Mouse (Mus musculus): Measurements from ENCODE around the gene Foxr1. TPM values are rescaled to one million over a fixed set of nuclear protein-coding genes. Genes with fewer than 3 reads are reported as not detected.
"Not testable (repeated sequence)": the region's sequence is repeated elsewhere in the genome, so short reads cannot be mapped to it uniquely, and the experiment has no call there.

Foxr1 gene
- total RNA-seq, 2 experiments from 2014 or later, result not detected

DNA sequence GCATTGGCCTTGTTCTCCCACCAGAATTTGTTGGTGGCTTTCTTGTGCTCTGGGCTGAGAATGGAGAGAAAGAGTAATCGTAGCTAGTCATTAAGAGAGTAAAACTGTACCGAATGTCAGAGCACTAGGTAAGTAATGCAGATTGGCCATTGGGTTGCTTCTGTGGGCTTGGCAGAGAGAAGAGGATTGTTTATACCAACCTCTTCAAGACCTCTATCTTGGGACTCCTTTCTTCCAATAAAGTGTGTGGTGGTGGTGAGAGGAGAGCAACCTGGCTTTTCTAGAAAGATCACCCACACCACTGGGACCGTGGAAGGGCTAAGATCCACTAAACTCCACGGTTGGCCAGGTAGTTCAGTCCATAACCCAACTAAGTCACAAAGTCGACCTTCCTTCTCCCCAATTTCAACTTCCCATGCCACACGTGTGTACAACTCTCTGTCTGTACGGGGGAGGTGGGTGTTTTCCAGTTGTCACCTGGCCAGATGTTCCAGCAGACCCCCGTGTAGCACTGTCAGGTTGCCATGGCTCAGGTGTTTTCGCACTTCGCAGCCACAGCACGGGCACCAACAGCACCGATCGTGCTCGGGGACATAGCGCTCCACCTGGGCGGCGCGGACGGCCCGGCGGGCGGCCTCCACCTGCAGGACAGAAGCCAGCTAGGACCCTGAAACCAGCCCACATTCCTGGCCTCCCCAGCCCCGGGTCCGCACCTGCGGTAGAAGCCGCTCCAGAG lies 23.6 kb downstream of the Foxr1 start:
- DNase-seq (ENCODE audit: low spot score), result no peak

- DNase-seq (ENCODE audit: low spot score), result no peak
Measured at GRCm38 (mm10) chr9:44412781-44413180, 28.2 kb downstream of the Foxr1 start.

GRCm38 (mm10) chr9:44412306-44412705 lies 28.6 kb downstream of the Foxr1 start:
- no peak for DNase-seq (ENCODE audit: low spot score)

GRCm38 (mm10) chr9:44411601-44412130 lies 29.3 kb downstream of the Foxr1 start:
- DNase-seq (ENCODE audit: low spot score), result no peak

GRCm38 (mm10) chr9:44410647-44411336 lies 30.1 kb downstream of the Foxr1 start:
- DNase-seq (ENCODE audit: low spot score), result no peak

GRCm38 (mm10) chr9:44408693-44409092 lies 32.2 kb downstream of the Foxr1 start:
- DNase-seq (ENCODE audit: low spot score), result not testable (repeated sequence)

DNA sequence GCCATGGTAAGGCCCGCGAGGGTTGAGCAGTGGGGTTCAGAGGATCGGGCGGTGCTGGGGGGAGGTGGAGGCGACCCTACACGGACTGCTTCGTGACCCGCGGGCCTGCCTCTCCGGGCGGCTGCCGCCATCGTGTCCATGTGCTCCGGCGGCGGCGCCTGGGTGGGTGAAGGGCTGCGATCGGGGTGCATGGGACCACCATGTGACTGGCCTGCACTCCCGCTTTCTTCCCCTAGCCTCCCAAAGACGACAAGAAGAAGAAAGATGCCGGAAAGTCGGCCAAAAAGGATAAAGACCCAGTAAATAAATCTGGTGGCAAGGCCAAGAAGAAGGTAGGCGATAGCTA lies 33.2 kb downstream of the Foxr1 start:
- DNase-seq (ENCODE audit: low spot score), result no peak

DNA sequence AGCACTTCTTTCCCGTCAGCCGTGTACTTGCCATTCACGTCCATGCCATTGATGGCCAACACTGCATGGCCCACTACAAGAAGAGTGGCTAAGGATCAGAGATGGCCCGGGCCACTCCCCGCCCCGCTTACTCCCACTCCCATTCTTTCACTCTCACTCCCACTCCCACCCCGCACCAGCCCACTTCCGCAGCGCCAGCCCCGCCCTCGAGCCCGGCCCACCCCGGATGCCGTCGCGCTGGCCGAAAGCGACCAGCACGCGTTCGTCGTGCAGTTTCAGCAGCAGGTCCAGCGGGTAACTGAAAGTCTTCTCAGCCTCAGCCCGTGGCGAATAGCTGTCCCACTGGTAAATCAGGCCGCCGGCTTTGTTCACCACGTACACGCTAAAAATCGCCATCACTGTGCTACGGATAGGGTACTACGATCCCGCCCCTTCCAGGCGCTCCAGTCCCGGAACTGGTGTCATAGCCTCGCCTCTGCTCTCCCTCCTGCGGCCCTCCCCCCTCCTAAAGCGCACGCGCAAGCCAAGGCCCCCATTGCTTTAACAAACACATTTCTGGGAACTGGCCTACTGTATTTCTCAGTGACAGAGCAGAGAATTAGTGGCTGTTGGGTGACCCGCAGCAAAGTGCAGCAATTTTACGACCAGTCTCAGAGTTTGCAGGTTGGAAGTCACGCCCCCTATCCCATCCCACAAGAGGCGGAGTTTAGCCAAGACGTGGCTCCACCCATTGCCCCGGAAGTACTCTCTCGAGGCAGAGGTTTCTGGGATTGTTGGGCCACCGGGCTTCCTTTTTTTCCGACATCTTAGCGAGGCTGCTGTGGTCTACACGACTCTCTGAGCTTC lies 33.8 kb downstream of the Foxr1 start, which contains the start of the genes Rps25 and Trappc4:
Rps25 (plus strand) TSS at position 234 of the 846 bp plus-strand sequence.
Trappc4 (minus strand) TSS at position 695 of the 846 bp plus-strand sequence.
- peak; percentile 94 for DNase-seq (ENCODE audit: low spot score)

DNA sequence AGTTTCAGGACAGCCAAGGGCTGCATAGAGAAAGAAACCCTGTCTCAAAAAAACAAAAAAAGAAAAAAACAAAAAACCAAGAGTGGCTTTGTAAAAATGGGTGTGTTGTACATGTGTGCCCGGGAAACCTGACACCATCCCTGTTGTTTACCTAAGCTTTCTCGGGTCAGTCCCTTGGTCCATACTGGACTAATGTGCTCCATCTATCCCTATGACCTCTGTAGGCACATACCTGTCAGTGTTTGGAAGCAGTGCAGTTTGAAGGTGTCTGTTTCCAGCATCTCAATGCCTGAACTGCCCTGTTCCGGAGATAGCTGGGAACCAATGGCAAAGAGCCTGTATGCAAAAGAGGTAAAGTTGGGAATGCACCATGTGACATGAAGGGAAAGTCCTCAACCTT lies 35.9 kb downstream of the Foxr1 start:
- DNase-seq (ENCODE audit: low spot score), result no peak

GRCm38 (mm10) chr9:44401081-44401480 lies 39.9 kb downstream of the Foxr1 start:
- peak; percentile 47 for DNase-seq (ENCODE audit: low spot score)

DNA sequence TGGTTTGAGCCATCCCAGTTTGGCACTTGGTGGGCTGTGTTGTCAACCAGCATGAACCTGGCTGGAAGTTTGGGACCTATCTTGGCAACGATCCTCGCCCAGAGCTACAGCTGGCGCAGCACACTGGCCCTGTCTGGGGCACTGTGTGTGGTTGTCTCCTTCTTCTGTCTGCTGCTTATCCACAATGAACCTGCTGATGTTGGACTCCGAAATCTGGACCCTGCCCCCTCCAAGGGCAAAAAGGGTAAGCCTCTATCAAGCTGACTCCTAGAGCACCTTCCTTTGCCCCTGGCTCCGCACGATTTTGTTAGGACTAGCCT lies 41.2 kb downstream of the Foxr1 start:
- DNase-seq (ENCODE audit: low spot score), result no peak

DNA sequence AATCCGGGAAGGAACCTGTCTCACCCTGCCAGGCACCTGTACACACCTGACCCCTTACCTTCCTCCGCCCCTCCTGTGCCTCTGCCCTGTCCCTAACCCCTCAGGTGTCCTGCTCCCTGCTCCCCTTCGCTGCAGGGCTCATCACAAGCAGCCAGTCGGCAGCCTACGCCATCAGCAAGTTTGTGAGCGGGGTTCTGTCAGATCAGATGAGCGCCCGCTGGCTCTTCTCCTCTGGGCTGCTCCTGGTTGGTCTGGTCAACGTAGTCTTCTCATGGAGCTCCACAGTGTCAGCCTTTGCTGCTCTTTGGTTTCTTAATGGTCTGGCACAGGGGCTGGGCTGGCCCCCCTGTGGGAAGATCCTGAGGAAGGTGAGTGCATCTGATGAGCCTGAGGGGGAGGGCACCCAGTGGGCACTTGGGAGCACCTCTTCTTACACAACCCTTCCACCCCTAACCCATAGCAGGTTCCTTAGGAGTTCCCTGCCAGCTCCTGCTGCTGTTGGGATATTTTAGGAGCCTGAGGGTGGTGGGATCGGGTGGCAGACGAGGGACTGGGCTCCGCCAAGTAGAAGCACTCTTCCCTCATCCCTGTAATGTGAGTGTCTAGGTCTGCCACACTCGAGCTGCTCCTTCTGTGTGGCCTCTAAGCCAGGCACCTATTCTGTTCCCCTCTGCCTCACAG lies 41.7 kb downstream of the Foxr1 start:
- DNase-seq (ENCODE audit: low spot score), result peak; percentile 80

DNA sequence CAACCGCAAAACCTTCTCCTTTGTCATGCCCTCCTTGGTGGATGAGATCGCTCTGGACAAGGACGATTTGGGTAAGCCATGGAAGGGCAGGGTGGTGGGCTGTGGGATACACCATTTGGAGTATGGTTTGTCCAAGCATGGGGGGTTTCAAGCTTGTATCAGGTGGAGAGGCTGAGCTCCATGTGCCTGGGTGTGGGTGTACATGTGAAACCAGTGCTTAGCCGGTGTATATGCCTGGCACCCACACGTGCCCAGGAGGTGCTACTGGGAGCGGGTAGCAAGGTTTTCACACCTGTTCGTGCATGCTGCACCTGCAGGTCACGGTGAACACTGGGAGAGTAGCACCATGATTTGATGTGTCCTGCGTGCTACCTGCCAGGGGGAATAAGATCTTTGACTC lies 42.4 kb downstream of the Foxr1 start:
- peak; percentile 24 for DNase-seq (ENCODE audit: low spot score)

GRCm38 (mm10) chr9:44398087-44398486 lies 42.8 kb downstream of the Foxr1 start:
- peak; percentile 33 for DNase-seq (ENCODE audit: low spot score)

DNA sequence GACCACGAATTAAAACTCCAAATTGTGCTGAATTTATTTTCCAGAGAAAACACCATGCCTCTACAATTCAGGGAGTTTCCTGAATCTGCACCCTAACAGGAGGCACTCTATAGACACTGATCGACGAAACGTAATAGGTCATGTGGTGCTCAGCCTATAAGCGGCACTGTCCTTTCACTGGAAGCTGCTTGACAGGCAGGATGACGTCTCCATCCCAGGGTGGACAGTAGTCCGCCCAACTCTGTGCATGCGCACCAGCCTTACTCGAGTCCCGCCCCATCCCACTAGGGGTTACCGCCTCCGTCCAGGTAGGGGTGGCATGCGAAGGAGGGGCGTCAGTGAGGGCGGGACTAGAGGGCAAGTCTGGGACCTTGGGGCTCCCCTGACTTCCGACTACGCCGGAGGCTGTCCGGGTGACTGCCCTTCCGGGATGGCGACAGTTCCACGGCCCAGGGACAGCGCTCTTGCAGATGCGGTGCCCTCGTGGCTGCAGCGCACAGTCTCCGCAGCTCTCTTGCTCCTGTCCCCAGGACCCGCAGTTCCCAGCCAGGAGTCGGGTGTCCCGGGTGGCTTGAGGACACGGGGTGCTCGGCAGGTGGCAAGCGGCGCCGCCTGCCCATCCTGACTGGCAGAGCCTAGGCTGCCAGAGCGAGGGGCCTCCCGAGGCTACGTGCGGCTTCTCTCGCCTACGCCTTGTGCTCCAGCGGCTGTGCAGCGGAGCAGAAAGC lies 44.1 kb downstream of the Foxr1 start, which contains the start of gene Slc37a4:
Slc37a4 (plus strand) TSS at position 169 of the 728 bp plus-strand sequence.
- DNase-seq (ENCODE audit: low spot score), result peak; percentile 96

- peak; percentile 79 for DNase-seq (ENCODE audit: low spot score)
Measured at GRCm38 (mm10) chr9:44391466-44391865, 49.5 kb downstream of the Foxr1 start.

- peak; percentile 38 for DNase-seq (ENCODE audit: low spot score)
Measured at GRCm38 (mm10) chr9:44389273-44389672, 51.7 kb downstream of the Foxr1 start.

DNA sequence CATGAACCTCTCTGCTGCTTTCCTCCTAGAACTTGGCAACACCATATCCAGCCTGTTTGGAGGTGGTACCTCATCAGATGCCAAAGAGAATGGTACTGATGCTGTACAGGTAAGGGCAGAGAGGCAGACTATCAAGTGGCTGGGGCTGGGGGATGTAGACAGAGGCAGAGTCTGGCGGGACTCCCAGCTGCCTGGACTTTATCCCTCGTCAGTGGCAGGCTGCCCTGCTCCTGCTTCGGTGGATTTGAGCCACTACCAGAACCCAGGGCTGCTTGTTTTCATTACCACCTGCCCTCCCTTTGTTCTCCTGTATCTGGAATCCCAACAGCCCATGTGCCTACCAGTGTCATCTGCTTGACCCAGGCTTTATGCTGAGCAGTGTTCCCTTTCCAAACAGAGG lies 53.7 kb downstream of the Foxr1 start:
- DNase-seq (ENCODE audit: low spot score), result no peak

DNA sequence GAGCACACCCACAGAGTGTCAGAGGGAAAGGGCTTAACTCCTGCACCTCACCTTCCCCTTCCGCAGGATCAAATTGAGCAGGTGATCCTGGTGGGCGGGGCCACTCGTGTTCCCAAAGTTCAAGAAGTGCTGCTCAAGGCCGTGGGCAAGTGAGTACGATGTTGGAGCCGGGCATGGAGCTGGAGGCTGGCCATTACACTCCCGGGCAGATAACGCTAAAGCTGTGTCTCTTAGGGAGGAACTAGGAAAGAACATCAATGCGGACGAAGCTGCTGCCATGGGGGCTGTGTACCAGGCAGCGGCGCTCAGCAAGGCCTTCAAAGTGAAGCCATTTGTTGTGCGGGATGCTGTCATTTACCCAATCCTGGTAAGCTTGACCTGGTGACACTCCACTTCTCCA lies 56.3 kb downstream of the Foxr1 start:
- DNase-seq (ENCODE audit: low spot score), result no peak

Data from gastrocnemius, adult 18-20 months (tissue).